Mouse (Mus musculus) kidney, embryonic 14.5 days (tissue): ENCODE measurements around the gene Tmc3. TPM values are rescaled to one million over a fixed set of nuclear protein-coding genes. Genes with fewer than 3 reads are reported as not detected.

Experiments
- ATAC-seq: fragments of 200-750 bp; cut with Nextera tagmentation; 2 replicates; pipeline ENCODE4 v1.8.0; 2017; ENCODE audit warnings: moderate number of reproducible peaks, mild to moderate bottlenecking, moderate TSS enrichment, moderate library complexity; ENCODE audit not compliant: low FRiP score, low TSS enrichment
- H3K27ac ChIP-seq: fragments of 300-500 bp; sonication (generic); 2 replicates; pipeline ENCODE4 v1.5.1; 2014; ENCODE audit warnings: low read depth, mild to moderate bottlenecking, low read length, moderate library complexity, mixed read lengths
- H3K27me3 ChIP-seq: fragments of 300-500 bp; sonication (generic); 2 replicates; pipeline ENCODE4 v1.6.1; 2014; ENCODE audit warnings: mild to moderate bottlenecking, low read length; ENCODE audit not compliant: control insufficient read depth, insufficient read depth
- H3K36me3 ChIP-seq: fragments of 300-500 bp; sonication (generic); 2 replicates; pipeline ENCODE4 v1.6.1; 2014; ENCODE audit warnings: low read length, mixed read lengths; ENCODE audit not compliant: control insufficient read depth, insufficient read depth
- H3K4me1 ChIP-seq: fragments of 300-500 bp; sonication (generic); 2 replicates; pipeline ENCODE4 v1.6.1; 2014; ENCODE audit warnings: low read length, mixed read lengths; ENCODE audit not compliant: control insufficient read depth, insufficient read depth
- H3K4me2 ChIP-seq: fragments of 300-500 bp; sonication (generic); replicated peaks from 2 replicates; pipeline ENCODE4 v1.6.1; 2014; ENCODE audit warnings: low read depth, mild to moderate bottlenecking, low read length
- H3K4me3 ChIP-seq: fragments of 300-500 bp; sonication (generic); 2 replicates; pipeline ENCODE4 v1.5.1; 2014; ENCODE audit warnings: mild to moderate bottlenecking, low read length
- H3K9ac ChIP-seq: fragments of 300-500 bp; sonication (generic); 2 replicates; pipeline ENCODE4 v1.6.1; 2014; ENCODE audit warnings: low read depth, mild to moderate bottlenecking, low read length, moderate library complexity
- H3K9me3 ChIP-seq: fragments of 300-500 bp; sonication (generic); 2 replicates; pipeline ENCODE4 v1.6.1; 2016; ENCODE audit warnings: low read length; ENCODE audit not compliant: control insufficient read depth
- WGBS: fragments of 180-500 bp; shearing (Covaris S2); extraction: QIAGEN DNeasy Blood & Tissue Kit; methylation state at CpG from one replicate; pipeline ENCODE4 v1.1.7; 2014; 5-methylcytosine and 5-hydroxymethylcytosine counted together
- polyA plus RNA-seq: library from polyadenylated mRNA; unstranded; fragments of >200 nt; fragmentation: Nextera tagmentation; extraction: Ambion mirVana; gene quantifications from 2 replicates; pipeline ENCODE4 v1.2.1, GENCODE M21; 2014

The Tmc3 gene
- polyA plus RNA-seq, 1 experiment from 2014 or later, result 0.84 TPM

- no peaks in the 10 kb centered on the region for H3K9me3 ChIP-seq
- no peaks in the 10 kb centered on the region for H3K36me3 ChIP-seq
- WGBS, result 77% methylated on average over 3 of the region's 3 CpGs
- no peak for ATAC-seq
- no peaks in the 10 kb centered on the region for H3K4me1 ChIP-seq
- H3K27ac ChIP-seq, result no peak overlapping the region
- no peak overlapping the region for H3K4me3 ChIP-seq
- no peaks in the 10 kb centered on the region for H3K27me3 ChIP-seq
- H3K9ac ChIP-seq, result no peak overlapping the region
- no peak overlapping the region for H3K4me2 ChIP-seq
These were observed 25.2 kb upstream of the Tmc3 start for GRCm38 (mm10) chr7:83559495-83559894.

GRCm38 (mm10) chr7:83561849-83562248, 22.9 kb upstream of the Tmc3 start:
- no peak overlapping the region for H3K27ac ChIP-seq
- no peaks in the 10 kb centered on the region for H3K9me3 ChIP-seq
- no peak for ATAC-seq
- no peaks in the 10 kb centered on the region for H3K27me3 ChIP-seq
- H3K4me3 ChIP-seq, result no peak overlapping the region
- no peak overlapping the region for H3K4me2 ChIP-seq
- H3K36me3 ChIP-seq, result no peaks in the 10 kb centered on the region
- 70% methylated on average over 3 of the region's 3 CpGs for WGBS
- no peak overlapping the region for H3K9ac ChIP-seq
- H3K4me1 ChIP-seq, result no peaks in the 10 kb centered on the region

GRCm38 (mm10) chr7:83564635-83565291, 20.0 kb upstream of the Tmc3 start:
- no peak overlapping the region for H3K9ac ChIP-seq
- no peaks in the 10 kb centered on the region for H3K9me3 ChIP-seq
- peak overlapping the region; percentile 63 for H3K27ac ChIP-seq
- H3K36me3 ChIP-seq, result no peaks in the 10 kb centered on the region
- WGBS, result 33% methylated on average over 12 of the region's 12 CpGs
- peak; percentile 85 for ATAC-seq
- no peaks in the 10 kb centered on the region for H3K4me1 ChIP-seq
- no peaks in the 10 kb centered on the region for H3K27me3 ChIP-seq
- no peak overlapping the region for H3K4me2 ChIP-seq
- no peak overlapping the region for H3K4me3 ChIP-seq

- peak overlapping the region; percentile 30; the same call in 1 of the 2 replicates for H3K27ac ChIP-seq
- no peak for ATAC-seq
- WGBS, result 40% methylated on average over 7 of the region's 7 CpGs
These were observed 18.8 kb upstream of the Tmc3 start for GRCm38 (mm10) chr7:83565976-83566375.

GRCm38 (mm10) chr7:83567841-83568500, 16.8 kb upstream of the Tmc3 start:
- no peak for ATAC-seq
- Histone ChIP-seq H3K9ac (no peak overlapping the region), H3K27ac (no peak overlapping the region), H3K27me3 (no peaks in the 10 kb centered on the region), H3K36me3 (no peaks in the 10 kb centered on the region), H3K4me2 (no peak overlapping the region), H3K9me3 (no peaks in the 10 kb centered on the region), H3K4me3 (no peak overlapping the region), H3K4me1 (peaks cover 11% of the 10 kb centered on the region)
- 52% methylated on average over 16 of the region's 16 CpGs for WGBS

More at GRCm38 (mm10) chr7:83565976-83566375, 18.8 kb upstream of the Tmc3 start:
- no peak overlapping the region for H3K9ac ChIP-seq
- peaks cover 3% of the 10 kb centered on the region for H3K4me1 ChIP-seq
- no peaks in the 10 kb centered on the region for H3K9me3 ChIP-seq
- H3K4me3 ChIP-seq, result no peak overlapping the region
- no peaks in the 10 kb centered on the region for H3K27me3 ChIP-seq
- H3K36me3 ChIP-seq, result no peaks in the 10 kb centered on the region
- H3K4me2 ChIP-seq, result no peak overlapping the region

- WGBS, result 85% methylated on average over 2 of the region's 2 CpGs
- Histone ChIP-seq H3K4me3 (no peak overlapping the region), H3K4me2 (no peak overlapping the region), H3K9ac (no peak overlapping the region), H3K4me1 (peaks cover 11% of the 10 kb centered on the region), H3K36me3 (no peaks in the 10 kb centered on the region), H3K27me3 (no peaks in the 10 kb centered on the region), H3K27ac (no peak overlapping the region), H3K9me3 (no peaks in the 10 kb centered on the region)
- no peak for ATAC-seq
These were observed 15.9 kb upstream of the Tmc3 start for GRCm38 (mm10) chr7:83568815-83569214.

GRCm38 (mm10) chr7:83569436-83569835, 15.3 kb upstream of the Tmc3 start:
- Histone ChIP-seq H3K9ac (no peak overlapping the region), H3K27me3 (no peaks in the 10 kb centered on the region), H3K4me1 (peaks cover 11% of the 10 kb centered on the region), H3K9me3 (no peaks in the 10 kb centered on the region), H3K36me3 (no peaks in the 10 kb centered on the region), H3K4me3 (no peak overlapping the region), H3K4me2 (no peak overlapping the region), H3K27ac (no peak overlapping the region)
- ATAC-seq, result no peak
- WGBS, result 96% methylated on average over 2 of the region's 2 CpGs

- 38% methylated on average over 4 of the region's 4 CpGs for WGBS
- Histone ChIP-seq H3K4me1 (peaks cover 11% of the 10 kb centered on the region), H3K36me3 (no peaks in the 10 kb centered on the region), H3K27me3 (no peaks in the 10 kb centered on the region), H3K4me3 (no peak overlapping the region), H3K4me2 (no peak overlapping the region), H3K27ac (no peak overlapping the region), H3K9me3 (no peaks in the 10 kb centered on the region), H3K9ac (no peak overlapping the region)
- ATAC-seq, result no peak
These were observed 13.7 kb upstream of the Tmc3 start for GRCm38 (mm10) chr7:83571077-83571476.

GRCm38 (mm10) chr7:83571901-83572300, 12.8 kb upstream of the Tmc3 start:
- H3K4me2 ChIP-seq, result no peak overlapping the region
- 52% methylated on average over 3 of the region's 3 CpGs for WGBS
- H3K36me3 ChIP-seq, result no peaks in the 10 kb centered on the region
- H3K27me3 ChIP-seq, result no peaks in the 10 kb centered on the region
- ATAC-seq, result no peak
- H3K9ac ChIP-seq, result no peak overlapping the region
- H3K4me3 ChIP-seq, result no peak overlapping the region
- H3K27ac ChIP-seq, result no peak overlapping the region
- H3K9me3 ChIP-seq, result no peaks in the 10 kb centered on the region
- peaks cover 11% of the 10 kb centered on the region for H3K4me1 ChIP-seq
